Mouse (Mus musculus): ENCODE data around the gene Afp. TPM values are rescaled to one million over a fixed set of nuclear protein-coding genes. Genes with fewer than 3 reads are reported as not detected.
A peak's percentile ranks its signal among the peaks of the same experiment; 100 is the strongest.

Afp gene
- 0.78 TPM in 1 of 3 replicates, not detected in the others for total RNA-seq (2017)

DNA sequence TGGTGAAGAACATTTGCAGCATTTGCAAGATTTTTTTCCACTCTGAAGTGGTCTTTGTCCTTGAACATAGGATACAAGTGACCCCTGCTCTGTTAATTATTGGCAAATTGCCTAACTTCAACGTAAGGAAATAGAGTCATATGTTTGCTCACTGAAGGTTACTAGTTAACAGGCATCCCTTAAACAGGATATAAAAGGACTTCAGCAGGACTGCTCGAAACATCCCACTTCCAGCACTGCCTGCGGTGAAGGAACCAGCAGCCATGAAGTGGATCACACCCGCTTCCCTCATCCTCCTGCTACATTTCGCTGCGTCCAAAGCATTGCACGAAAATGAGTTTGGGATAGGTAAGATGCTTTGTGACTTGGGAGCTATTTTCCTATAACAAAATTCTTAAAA is at the start of gene Afp:
TSS of gene Afp (plus strand) at position 220 of the 400 bp plus-strand sequence.
- no peak for ATAC-seq (replicated peaks; ENCODE audit: insufficient number of reproducible peaks, low FRiP score, low TSS enrichment, poor library complexity, severe bottlenecking)

DNA sequence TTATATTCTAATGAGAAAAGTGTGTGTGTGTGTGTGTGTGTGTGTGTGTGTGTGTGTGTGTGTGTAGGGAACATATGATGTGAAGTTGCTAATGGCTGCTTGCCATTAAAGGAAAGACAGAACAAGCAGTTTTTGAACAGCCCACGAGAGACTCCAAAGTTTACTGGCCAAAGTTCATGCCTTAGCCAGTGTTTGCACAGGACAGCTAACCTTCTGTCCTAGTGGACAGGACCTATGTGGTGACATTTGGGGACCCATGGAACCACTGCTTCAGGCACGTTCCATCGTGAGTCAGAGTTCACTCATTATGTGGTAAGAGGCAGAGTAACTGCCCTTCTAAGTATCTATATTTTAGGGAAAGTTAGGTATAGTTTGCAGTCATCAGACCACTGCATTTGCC is 43.0 kb upstream of the Afp start:
- ATAC-seq (replicated peaks; ENCODE audit: insufficient number of reproducible peaks, low FRiP score, low TSS enrichment, poor library complexity, severe bottlenecking) = no peak

DNA sequence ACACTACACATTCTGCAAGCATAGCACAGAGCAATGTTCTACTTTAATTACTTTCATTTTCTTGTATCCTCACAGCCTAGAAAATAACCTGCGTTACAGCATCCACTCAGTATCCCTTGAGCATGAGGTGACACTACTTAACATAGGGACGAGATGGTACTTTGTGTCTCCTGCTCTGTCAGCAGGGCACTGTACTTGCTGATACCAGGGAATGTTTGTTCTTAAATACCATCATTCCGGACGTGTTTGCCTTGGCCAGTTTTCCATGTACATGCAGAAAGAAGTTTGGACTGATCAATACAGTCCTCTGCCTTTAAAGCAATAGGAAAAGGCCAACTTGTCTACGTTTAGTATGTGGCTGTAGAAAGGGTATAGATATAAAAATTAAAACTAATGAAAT is 40.6 kb upstream of the Afp start:
- ATAC-seq (replicated peaks; ENCODE audit: insufficient number of reproducible peaks, low FRiP score, low TSS enrichment, poor library complexity, severe bottlenecking) = no peak

DNA sequence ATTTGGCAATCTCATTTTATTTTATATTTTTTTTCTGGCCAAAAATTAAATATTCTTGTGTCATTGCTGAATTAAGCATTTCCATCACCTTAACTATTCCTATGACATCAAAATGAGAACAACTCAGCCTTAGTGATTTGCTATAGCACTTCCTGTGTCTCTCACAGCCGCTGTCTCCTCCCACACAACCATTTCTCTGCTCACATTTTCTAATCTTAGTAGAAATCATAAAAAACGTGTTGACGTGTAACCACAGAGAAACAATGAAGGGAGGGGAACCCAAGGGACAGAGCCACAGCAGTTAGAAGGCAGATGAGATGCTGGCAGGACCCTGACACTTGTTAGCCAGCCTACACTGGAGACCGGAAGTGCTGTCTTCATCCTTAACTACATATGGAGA is 37.8 kb upstream of the Afp start:
- no peak for ATAC-seq (replicated peaks; ENCODE audit: insufficient number of reproducible peaks, low FRiP score, low TSS enrichment, poor library complexity, severe bottlenecking)

DNA sequence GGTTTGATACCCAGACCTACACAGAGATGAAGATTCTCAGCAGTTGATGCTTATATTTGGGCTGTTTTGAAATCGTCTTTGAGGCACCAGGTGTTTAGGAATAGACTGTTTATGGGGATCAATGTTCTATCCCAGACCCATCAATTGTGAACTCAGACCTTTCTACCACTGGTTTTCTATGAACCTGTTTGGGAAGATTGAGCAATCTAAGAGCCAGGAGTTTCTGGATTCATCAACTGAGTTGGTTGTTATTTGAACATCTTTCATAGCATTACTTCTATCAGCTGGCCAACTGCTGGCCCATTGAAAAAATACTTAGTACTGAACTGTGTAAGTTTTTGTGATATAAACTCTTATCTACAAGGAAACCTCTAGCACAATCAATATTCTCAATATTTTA is 33.3 kb upstream of the Afp start:
- ATAC-seq (replicated peaks; ENCODE audit: insufficient number of reproducible peaks, low FRiP score, low TSS enrichment, poor library complexity, severe bottlenecking) = no peak

DNA sequence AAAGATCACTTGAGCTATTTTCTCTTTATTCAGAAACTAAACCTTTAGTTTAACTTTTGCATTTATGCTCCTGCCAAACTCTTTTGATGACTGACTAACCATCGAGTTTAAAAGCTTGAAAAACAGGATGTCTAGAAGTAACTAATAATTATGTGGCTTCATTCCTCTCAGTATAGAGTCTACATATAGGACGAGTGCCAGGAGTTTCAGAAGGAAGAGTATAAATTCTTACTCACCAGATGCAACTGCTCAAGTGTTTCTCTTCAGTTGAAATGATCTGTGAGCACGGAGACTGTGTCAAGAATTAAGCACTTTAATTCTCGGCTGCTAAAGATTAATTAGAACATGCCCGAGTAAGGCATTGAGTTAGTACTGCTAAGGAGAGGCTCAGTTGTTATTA is 31.8 kb upstream of the Afp start:
- no peak for ATAC-seq (replicated peaks; ENCODE audit: insufficient number of reproducible peaks, low FRiP score, low TSS enrichment, poor library complexity, severe bottlenecking)

DNA sequence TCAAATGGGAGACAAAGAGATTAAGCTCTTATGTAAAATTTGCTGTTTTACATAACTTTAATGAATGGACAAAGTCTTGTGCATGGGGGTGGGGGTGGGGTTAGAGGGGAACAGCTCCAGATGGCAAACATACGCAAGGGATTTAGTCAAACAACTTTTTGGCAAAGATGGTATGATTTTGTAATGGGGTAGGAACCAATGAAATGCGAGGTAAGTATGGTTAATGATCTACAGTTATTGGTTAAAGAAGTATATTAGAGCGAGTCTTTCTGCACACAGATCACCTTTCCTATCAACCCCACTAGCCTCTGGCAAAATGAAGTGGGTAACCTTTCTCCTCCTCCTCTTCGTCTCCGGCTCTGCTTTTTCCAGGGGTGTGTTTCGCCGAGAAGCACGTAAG is 29.9 kb upstream of the Afp start, which contains the start of gene Alb:
TSS of gene Alb (plus strand) at position 279 of the 400 bp plus-strand sequence.
- no peak for ATAC-seq (replicated peaks; ENCODE audit: insufficient number of reproducible peaks, low FRiP score, low TSS enrichment, poor library complexity, severe bottlenecking)

DNA sequence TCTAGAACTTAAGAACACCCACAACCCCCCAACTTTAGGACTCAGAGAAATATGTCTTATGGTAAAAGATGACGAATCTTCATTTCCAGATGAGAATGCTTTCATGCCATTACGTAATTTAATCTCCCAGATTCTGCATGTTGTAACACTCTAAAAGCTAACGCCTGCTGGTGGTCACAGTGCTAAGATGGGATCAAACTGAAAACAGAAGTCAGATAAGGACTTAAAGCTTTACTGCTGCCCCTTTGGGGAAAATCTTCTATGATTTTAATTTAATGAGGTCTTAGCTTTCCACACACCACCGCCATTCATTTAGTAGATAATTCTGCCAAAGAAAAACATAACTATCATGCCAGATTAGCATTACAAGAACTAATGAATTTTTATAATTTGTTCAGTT is 23.7 kb upstream of the Afp start:
- ATAC-seq (replicated peaks; ENCODE audit: insufficient number of reproducible peaks, low FRiP score, low TSS enrichment, poor library complexity, severe bottlenecking) = no peak

DNA sequence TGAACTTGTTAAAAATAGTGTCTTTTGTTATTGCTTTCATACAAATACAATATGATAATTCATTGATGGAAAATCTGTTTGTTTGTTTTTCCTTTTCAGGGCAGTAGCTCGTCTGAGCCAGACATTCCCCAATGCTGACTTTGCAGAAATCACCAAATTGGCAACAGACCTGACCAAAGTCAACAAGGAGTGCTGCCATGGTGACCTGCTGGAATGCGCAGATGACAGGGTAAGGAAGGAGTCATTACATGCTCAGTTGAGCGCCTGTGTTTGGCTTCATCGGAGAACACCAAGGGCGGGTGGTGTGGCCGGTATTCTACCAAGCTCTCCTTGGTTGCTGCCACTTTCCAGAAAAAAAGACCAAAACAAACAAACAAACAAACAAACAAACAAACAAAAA is 23.3 kb upstream of the Afp start:
- no peak for ATAC-seq (replicated peaks; ENCODE audit: insufficient number of reproducible peaks, low FRiP score, low TSS enrichment, poor library complexity, severe bottlenecking)

DNA sequence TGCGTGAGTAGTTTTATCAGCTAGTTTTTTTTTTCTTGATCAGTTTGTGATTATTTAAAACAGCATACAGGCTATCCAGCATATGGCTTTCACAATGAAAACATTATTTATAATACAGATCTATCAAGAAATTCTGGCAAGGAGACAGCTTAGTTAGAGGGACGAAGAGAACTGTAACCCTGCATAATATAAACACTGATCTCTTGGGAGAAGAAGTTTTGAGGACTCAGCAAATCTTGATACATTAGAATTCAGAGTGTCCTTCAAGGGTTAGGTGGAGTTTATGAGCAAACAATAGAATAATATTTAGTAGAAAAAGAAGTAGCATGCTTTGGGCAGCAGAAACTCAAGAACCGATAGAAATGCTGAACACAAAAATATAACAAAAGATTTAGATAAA is 19.7 kb upstream of the Afp start:
- ATAC-seq (replicated peaks; ENCODE audit: insufficient number of reproducible peaks, low FRiP score, low TSS enrichment, poor library complexity, severe bottlenecking) = no peak

DNA sequence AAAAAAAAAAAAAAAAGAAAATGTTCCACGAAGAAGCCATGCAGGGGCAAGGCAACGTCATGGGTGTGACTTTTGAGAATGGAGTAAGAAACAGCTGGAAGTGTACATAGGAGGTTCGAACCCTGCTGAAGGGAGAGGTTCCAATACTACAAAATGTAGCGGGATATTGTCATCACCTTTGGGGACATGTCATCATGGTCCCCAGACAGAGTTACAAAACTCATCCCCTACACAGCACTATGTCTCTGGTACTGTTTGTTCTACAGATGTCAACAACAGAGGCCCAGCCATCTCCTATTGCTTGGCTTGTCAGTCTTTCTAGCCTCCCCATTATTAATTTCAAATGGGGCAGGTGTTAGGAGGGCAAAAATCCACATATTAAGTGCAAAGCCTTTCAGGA is 16.6 kb upstream of the Afp start:
- ATAC-seq (replicated peaks; ENCODE audit: insufficient number of reproducible peaks, low FRiP score, low TSS enrichment, poor library complexity, severe bottlenecking) = no peak

DNA sequence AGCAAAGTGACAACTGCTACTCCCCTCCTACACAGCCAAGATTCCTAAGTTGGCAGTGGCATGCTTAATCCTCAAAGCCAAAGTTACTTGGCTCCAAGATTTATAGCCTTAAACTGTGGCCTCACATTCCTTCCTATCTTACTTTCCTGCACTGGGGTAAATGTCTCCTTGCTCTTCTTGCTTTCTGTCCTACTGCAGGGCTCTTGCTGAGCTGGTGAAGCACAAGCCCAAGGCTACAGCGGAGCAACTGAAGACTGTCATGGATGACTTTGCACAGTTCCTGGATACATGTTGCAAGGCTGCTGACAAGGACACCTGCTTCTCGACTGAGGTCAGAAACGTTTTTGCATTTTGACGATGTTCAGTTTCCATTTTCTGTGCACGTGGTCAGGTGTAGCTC is 16.2 kb upstream of the Afp start:
- ATAC-seq (replicated peaks; ENCODE audit: insufficient number of reproducible peaks, low FRiP score, low TSS enrichment, poor library complexity, severe bottlenecking) = no peak

DNA sequence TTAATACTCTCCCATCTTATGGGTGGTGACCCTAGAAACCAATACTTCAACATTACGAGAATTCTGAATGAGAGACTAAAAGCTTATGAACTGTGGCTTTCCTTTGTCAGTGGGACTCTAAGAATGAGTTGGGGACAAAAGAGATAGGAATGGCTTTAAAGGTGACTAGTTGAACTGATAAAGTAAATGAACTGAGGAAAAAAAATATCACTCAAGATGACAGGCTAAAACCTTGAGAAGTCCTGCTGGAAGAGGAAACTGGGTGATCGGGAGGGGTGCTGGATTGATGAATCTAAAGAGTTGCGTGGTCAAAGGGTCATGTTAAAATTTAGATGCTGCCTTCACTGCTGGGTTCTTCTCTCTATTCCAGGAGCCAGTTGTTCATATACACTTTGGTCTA is 13.8 kb upstream of the Afp start:
- ATAC-seq (replicated peaks; ENCODE audit: insufficient number of reproducible peaks, low FRiP score, low TSS enrichment, poor library complexity, severe bottlenecking) = no peak

DNA sequence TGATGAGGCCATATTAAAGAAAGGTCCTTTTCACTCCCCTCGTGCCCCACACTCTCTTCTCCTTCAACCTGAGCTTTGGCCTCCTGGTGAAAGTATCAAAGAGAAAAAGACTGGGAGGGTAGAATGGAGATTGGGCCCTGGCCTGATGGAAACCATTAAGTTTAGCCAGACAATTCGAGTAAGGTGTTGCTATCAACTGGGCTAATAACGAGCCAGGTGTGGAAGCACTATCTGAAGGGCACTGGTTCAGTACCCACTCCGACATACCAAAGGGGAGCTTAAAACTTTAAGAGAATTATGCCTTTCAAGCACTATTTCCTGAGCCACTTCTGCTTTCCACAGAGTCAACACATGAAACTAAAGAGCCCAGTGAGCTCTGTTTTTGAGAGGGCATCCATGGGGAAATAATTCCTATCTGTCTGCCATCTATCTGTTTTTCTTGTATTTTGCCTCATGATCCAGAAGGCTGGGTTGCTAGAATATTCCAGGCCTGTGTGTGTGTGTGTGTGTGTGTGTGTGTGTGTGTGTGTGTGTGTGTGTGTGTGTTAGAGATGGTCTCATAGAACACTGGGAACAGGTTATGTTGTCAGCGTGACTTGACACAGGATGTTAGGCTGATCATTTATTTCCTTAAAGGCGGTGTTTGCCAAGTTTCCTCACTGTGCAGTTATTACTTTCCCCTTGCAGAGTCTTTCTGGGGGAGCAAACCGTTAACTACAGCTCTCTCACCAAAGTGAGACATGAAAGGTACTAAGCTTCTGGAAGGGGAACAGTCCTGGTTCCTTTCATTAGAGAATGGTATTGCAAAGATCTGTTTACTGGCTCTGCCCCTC is 13.0 kb upstream of the Afp start:
- no peak for ATAC-seq (replicated peaks; ENCODE audit: insufficient number of reproducible peaks, low FRiP score, low TSS enrichment, poor library complexity, severe bottlenecking)

DNA sequence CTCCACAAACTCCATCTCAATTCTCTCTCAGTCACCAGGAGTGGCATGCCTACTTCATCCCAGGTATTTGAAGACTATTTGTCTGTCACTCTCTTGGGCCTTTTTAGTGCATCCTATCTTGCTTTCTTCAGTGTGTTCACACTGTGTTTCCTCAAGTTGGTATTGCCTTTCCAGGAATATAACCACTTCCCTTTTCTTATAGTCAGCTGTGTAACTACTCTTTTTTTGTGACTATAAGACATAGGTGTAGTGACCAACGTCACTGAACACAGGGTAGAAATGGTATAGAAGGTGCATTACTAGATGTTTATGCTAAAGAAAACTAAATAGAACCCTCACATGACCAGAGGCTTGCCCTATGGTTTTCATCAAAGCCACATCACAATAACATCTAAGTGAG is 11.7 kb upstream of the Afp start:
- no peak for ATAC-seq (replicated peaks; ENCODE audit: insufficient number of reproducible peaks, low FRiP score, low TSS enrichment, poor library complexity, severe bottlenecking)

DNA sequence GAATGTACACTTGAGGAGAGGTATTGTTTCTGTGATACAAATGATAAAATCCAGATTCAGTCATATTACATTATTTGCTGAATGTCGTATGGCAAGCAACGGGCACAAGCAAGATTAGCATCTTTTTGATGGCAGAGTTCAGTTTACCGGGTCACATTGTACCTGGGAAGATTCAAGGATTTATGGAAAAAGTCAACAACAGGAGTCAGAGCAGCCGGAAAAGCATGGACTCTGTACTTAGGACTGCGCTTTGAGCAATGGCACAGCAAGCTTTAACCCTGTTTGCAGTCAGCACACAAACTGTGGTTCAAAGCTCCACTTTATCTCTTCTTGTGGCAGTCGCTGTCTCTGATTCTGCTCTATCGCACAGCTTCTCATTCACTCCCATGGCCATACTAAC is 4.9 kb upstream of the Afp start:
- ATAC-seq (replicated peaks; ENCODE audit: insufficient number of reproducible peaks, low FRiP score, low TSS enrichment, poor library complexity, severe bottlenecking) = no peak

DNA sequence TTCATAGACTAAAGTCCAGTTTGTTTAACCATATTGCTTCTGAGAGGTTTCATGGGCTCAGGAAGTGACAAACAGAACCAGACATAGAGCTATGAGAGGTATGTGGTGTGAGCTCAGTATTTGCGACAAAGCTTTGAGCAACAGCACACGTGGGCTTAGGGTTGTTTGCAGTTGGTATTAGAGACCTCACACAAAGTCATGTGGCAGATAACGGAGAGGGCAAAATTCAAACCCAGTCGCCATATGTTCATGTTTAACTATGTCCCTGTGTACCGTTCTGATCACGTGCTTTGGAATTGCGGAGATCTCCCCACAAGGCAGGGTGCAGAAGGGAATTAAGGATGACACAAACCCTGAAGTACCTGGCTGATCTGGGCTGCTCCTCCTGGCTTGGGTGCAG is 2.2 kb upstream of the Afp start:
- no peak for ATAC-seq (replicated peaks; ENCODE audit: insufficient number of reproducible peaks, low FRiP score, low TSS enrichment, poor library complexity, severe bottlenecking)

DNA sequence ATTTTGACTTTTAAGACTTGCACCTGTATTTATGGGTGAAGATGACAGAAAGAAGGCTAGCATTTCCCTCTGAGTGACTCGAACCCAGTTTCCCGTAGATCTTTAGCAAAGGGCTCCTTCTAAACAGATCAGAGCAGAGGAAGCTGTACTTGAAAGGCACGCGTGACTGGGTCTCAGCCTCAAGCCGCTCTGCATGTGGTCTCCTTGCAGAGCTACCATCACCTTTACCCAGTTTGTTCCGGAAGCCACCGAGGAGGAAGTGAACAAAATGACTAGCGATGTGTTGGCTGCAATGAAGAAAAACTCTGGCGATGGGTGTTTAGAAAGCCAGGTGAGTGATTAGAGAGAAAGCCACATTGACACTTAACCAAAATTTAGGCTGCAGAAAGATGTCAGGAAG is 1.9 kb downstream of the Afp start:
- no peak for ATAC-seq (replicated peaks; ENCODE audit: insufficient number of reproducible peaks, low FRiP score, low TSS enrichment, poor library complexity, severe bottlenecking)

DNA sequence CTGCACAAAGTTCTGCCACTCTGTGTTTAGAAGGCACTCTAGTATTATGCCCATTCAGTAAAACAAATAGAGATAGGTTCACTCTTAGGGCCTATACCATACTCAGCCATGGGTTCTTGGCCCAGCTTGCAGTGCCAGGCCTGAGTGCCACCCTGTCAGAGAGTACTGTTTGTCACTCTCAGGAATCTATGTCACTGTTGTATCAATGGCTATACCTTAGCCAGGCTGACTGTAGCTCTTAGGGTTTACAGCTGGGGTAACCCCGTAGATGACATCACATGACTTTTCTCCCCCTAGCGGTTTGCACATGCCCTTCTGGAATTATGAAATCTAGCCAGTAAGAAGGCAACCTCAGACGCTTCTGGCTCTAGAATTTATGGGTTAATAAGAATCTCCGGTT is 3.8 kb downstream of the Afp start:
- no peak for ATAC-seq (replicated peaks; ENCODE audit: insufficient number of reproducible peaks, low FRiP score, low TSS enrichment, poor library complexity, severe bottlenecking)

DNA sequence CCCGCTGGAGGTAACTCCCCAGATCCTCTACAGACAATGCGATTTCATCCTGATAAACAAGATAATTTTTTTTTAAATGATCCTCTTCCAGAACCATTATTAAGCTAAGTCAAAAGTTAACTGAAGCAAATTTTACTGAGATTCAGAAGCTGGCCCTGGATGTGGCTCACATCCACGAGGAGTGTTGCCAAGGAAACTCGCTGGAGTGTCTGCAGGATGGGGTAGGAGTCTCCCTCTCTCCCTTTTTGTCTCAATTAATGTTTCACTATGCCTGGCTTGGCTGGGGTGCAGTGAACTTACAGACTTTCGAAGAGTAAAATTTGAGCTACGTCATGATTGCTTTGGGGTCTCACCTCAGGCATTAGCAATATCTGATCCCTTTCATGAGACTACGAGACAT is 9.0 kb downstream of the Afp start:
- no peak for ATAC-seq (replicated peaks; ENCODE audit: insufficient number of reproducible peaks, low FRiP score, low TSS enrichment, poor library complexity, severe bottlenecking)

DNA sequence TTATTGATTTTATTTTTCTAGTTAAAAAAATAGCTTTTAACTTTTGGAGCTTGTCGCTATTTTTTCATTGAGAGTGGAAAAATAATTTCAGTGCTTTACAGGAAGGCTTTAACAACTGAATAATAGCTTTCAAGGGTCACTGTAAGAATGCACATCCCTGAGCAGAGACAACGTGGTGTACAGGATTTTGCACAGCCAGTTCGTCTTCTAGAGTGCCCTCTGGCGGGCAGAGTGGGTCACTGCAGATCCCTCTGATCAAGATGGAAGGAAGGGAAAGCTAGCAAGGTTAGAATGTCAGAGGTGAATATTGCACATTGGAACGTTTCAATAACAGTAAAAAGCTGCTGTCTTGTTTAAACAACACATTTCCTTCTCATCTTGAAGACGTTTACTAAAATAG is 10.2 kb downstream of the Afp start:
- peak; percentile 61; the same call in 1 of the 2 replicates for ATAC-seq (replicated peaks; ENCODE audit: insufficient number of reproducible peaks, low FRiP score, low TSS enrichment, poor library complexity, severe bottlenecking)
